Mouse (Mus musculus) kidney, adult 18-20 months (tissue): Measurements from ENCODE around the gene Siglec1.
"Not testable (repeated sequence)": the region's sequence is repeated elsewhere in the genome, so short reads cannot be mapped to it uniquely, and the experiment has no call there.

Experiments used
- DNase-seq: peaks from one replicate; pipeline ENCODE4 v3.0.0; 2021

The Siglec1 gene

GRCm38 (mm10) chr2:131086667-131087390, at the start of gene Siglec1:
Gene Siglec1 (minus strand): TSS chr2:131086765.
- no peak for DNase-seq

DNA sequence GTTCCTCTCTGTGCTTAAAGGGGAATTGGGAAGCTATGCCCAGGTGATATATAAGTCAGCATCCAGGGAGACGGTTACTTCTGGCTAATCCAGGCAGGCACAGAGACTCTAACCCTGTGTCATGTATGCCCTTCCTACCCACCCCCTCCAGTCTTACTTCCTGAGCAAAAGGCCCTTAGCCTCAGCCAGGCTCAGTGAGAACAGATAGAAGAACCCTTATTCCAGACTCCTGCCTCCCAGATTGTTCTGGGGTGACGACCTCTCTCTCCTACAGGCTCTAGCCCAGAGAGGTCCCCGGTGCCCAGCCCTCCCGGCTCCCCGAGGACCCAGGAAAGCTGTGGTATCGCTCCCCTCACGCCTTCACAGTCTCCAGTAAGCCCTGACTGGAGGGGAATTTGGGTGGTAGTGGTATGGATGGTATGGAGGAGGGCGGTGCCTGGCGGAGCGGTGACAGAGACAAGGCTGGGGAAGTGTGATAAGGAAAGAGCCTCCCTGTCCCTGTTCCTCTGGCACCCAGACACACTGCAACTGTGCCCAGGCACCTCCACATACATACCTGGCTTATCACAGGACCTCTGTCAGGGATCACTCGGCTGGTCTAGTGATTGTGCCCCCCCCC, 49.1 kb upstream of the Siglec1 start:
- peak; percentile 1 for DNase-seq

DNA sequence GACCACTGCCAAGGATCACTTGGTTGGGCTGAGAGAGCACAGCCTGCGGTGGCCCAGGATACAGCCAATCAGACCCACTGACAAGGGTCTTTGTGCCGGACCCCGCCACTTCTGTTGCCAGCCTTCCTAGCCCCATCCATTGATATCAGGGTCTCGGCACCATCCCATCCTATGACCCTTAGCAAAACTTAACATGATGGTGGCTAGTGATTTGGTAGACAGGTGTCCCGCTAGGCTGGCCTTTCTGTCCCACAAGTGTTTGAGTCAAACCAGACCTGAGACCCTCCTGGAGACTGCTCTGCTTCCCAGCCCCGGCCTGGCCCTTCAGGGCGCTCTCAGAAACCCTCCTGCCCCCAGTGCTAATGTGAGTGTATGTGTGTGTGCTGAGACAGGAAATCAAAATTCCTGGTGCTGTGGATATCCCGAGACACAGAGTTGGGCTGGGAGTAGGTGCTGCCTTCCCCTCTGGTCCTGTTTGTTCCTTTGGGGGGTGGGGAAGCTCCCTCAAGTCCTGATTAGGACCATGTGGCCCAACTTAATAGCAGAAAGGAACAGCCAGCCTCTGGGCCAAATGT, 48.3 kb upstream of the Siglec1 start:
- DNase-seq = no peak

GRCm38 (mm10) chr2:131134381-131134780, 47.8 kb upstream of the Siglec1 start:
- peak; percentile 54 for DNase-seq

- peak; percentile 1 for DNase-seq
Measured at GRCm38 (mm10) chr2:131132930-131133547, 46.5 kb upstream of the Siglec1 start, which contains the start of gene Gm11037. Gene Gm11037 (plus strand): TSS chr2:131133497.

- DNase-seq = peak; percentile 1
Measured at GRCm38 (mm10) chr2:131132111-131132888, 45.7 kb upstream of the Siglec1 start.

DNA sequence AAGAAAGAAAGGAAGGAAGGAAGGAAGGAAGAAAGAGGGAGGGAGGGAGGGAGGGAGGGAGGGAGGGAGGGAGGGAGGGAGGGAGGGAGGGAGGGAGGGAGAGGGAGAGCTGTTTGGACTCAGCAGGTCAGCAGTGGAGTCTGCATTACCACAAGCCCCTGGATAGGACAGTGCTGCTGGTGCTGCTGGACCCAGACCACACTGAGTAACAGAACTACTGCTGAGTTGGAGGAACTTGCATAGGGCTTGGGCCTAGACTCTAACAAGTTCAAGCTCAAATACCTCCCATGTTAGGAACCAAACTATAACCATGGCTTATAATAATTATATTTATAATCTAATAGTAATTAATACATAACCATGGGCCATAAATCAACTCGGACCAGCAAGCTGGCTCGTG, 44.3 kb upstream of the Siglec1 start:
- DNase-seq = no peak

DNA sequence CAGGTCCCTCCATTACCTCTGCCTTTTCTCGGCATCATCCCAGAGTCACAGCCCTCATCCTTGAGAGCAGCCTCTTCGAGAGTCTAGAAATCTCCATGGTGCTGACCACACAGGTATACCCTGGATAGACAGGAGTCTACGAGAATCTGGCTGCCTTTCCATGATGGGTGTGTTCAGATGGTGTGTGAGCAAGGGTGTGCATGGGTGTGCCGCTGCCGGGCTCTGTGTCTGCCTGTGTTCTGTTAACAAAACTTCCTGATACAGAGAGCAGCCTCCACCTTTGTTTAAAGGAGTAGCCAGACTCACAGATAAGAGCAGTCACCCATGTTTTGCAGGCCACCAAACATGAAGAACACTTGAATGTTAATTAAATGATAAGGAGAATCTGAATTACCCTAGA, 43.3 kb upstream of the Siglec1 start:
- peak; percentile 2 for DNase-seq

- no peak for DNase-seq
Measured at GRCm38 (mm10) chr2:131128636-131129157, 42.1 kb upstream of the Siglec1 start.

DNA sequence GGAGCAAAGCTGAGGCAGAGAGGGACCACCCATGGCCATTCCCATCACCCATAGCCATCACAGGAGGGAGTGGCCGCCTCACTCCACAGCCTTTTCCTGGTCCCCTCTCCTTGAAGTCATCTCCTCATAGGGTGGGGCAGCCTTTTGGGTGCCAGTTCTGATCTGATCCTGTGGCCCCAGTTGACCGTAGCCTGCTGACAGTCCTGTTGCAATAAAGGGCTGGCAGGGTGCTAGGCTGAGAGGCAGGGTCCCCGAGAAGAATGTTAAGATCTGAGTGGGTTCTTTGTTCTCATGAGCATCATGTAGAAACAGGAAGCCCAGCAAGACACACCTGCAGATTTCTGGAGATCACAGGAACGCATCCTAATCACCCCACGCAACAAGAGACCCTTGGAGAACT, 41.6 kb upstream of the Siglec1 start:
- no peak for DNase-seq

DNA sequence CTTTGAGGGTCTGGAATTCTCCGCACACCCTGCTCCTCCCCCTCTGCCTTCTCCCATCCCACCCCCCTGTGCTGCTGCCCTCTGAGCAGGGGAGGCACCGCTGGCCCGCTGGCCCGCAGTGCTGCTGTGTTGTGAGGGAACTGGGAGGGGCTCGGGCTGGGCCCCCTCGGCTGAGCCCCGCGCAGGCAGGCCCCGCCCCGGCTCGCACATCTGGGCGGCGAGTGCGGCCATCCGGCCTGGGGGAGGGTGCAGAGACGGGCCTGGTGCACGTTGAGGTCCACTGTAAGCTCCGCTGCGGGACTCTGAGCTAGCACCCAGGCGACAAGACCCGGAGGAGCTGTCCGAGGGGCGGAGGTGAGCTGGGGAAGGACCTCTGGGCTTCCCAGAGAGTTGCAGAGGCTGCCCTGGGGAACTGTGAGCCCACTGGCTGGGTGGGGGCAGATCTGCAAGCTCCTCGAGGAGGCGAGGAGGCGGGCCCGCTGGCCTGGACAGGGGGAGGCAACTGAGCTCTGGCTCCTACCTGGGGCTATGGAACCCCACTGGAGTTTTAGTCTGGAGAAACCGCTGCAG, 40.7 kb upstream of the Siglec1 start, which contains the start of gene Hspa12b:
Gene Hspa12b, plus strand, starts transcription at position 120 of the 570 bp plus-strand sequence.
- DNase-seq = peak; percentile 61

GRCm38 (mm10) chr2:131125964-131126815, 39.6 kb upstream of the Siglec1 start:
- no peak for DNase-seq

DNA sequence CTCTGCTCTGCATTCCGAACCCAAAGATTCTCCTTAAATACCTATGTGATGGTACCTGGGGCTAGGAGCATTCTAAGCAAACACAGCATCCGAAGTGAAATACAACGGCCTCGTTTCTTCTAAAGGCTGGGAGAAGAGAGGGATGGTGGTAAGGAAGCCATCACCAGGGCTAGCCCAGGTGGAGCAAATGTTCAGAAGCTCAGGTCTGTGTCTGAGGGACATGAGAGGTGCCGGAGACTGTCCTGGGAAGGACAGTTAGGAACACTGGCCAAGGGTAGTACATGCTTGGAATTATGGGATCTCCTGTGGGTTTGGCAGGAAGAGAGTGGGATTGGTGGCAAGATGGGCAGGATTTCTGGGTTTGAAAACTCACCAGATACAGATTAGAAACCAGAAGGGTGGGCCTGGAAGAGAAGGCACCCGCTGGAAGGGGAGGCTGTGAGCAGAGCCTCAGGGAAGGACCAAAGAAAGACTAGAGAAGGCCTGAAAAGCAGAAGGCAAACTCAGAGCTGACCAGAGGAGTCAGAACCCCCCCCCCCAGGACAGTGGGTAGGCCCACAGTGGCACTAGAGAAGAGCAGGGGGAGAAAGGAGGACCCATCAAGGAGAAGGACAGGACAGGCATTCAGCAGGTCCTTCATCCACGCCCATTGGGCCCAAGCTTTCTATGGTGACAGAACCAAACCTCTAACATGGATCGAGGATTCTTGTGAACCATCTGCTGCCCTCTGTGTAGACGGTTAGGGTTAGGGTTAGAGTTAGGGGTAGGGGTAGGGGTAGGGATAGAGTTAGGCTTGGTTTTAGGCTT, 38.8 kb upstream of the Siglec1 start:
- no peak for DNase-seq

GRCm38 (mm10) chr2:131124166-131124565, 37.6 kb upstream of the Siglec1 start:
- DNase-seq = no peak

DNA sequence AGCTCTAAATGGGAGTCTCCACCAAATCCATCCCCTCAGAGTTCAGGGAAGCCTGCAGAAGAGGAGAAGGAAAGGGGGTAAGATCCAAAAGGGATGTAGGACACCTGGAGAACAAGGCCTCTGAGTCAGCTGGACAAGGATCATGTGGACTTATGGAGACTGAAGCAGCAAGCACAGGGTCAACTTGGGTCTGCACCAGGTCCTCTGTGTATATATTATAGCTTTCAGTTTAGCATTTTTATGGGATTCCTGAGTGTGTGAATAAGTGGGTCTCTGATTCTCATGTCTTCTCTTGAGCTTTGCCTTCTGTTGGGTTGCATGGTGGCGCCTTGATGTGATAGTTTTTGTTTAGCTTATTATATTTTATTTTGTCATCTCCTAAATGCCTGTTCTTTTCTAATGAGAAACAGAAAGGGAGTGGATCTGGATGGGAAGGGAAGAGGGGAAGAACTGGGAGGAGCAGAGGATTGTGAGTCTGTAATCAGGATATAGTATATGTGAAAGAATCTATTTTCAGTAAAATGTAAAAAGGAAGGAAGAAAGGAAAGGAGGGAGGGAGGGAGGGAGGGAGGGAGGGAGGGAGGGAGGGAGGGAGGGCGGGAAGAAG, 32.5 kb upstream of the Siglec1 start:
- DNase-seq = no peak

DNA sequence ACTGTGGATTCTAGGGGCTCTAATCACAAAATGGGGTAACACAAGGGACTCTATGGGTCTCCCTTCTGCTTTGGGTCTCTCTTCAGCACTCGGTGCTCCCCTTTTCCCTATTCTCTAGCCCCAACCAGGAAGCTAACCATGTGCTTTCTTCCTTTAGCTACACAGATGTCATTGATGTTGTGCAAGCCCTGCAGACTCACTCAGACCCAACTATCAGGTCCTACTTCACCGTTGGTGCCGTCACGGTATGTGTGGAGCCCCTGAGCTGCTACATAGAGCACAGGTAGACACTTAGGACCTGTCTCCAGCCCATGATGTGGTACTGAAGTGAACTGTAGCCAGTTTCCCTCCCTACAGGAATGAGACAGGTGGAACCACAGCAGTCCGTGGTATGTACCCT, 19.4 kb upstream of the Siglec1 start:
- DNase-seq = no peak

- DNase-seq = not testable (repeated sequence)
Measured at GRCm38 (mm10) chr2:131105061-131105460, 18.5 kb upstream of the Siglec1 start.

DNA sequence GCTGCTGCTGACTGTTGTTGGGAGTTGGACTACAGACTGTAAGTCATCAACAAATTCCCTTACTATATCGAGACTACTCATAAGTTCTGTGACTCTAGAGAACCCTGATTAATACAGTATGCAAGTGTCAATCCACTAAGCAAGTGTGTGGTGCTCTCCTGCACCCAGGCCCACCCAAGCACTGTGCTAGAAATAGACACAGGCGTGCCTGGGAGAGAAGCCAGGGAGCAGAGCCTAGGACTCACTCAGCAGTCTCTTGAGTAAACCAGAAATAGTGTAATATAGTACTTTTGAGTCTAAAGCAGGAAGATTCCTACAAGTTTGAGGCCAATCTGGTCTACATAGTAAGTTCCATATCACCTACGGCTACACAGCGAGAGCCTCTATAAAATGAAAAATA, 17.5 kb upstream of the Siglec1 start:
- no peak for DNase-seq

GRCm38 (mm10) chr2:131101530-131101929, 15.0 kb upstream of the Siglec1 start:
- no peak for DNase-seq

- DNase-seq = no peak
Measured at GRCm38 (mm10) chr2:131097087-131097486, 10.5 kb upstream of the Siglec1 start.
